Mouse (Mus musculus) heart, embryonic 13.5 days (tissue): Measurements from ENCODE around the gene Epha6. TPM values are rescaled to one million over a fixed set of nuclear protein-coding genes. Genes with fewer than 3 reads are reported as not detected.

Source experiments
- ATAC-seq: fragments of 200-750 bp; cut with Nextera tagmentation; 2 replicates; pipeline ENCODE4 v1.8.0; 2017; ENCODE audit warnings: moderate TSS enrichment; ENCODE audit not compliant: insufficient number of reproducible peaks, low FRiP score, low TSS enrichment; ENCODE audit errors: extremely low read depth
- H3K27ac ChIP-seq: fragments of 300-500 bp; sonication (generic); replicated peaks from 2 replicates; pipeline ENCODE4 v1.5.1; 2015; ENCODE audit warnings: moderate library complexity, mild to moderate bottlenecking, inconsistent platforms
- H3K27me3 ChIP-seq: fragments of 300-500 bp; sonication (generic); replicated peaks from 2 replicates; pipeline ENCODE4 v1.6.1; 2015; ENCODE audit warnings: mild to moderate bottlenecking, inconsistent platforms
- H3K36me3 ChIP-seq: fragments of 300-500 bp; sonication (generic); 2 replicates; pipeline ENCODE4 v1.6.1; 2015; ENCODE audit warnings: mild to moderate bottlenecking, inconsistent platforms
- H3K4me1 ChIP-seq: fragments of 300-500 bp; sonication (generic); 2 replicates; pipeline ENCODE4 v1.6.1; 2015; ENCODE audit warnings: inconsistent platforms
- H3K4me2 ChIP-seq: fragments of 300-500 bp; sonication (generic); 2 replicates; pipeline ENCODE4 v1.6.1; 2015; ENCODE audit warnings: inconsistent platforms, mild to moderate bottlenecking, moderate library complexity
- H3K4me3 ChIP-seq: fragments of 300-500 bp; sonication (generic); 2 replicates; pipeline ENCODE4 v1.5.1; 2015; ENCODE audit warnings: moderate library complexity, mild to moderate bottlenecking, inconsistent platforms
- H3K9ac ChIP-seq: fragments of 300-500 bp; sonication (generic); 2 replicates; pipeline ENCODE4 v1.6.1; 2015; ENCODE audit warnings: inconsistent platforms, mild to moderate bottlenecking, moderate library complexity
- H3K9me3 ChIP-seq: fragments of 300-500 bp; sonication (generic); 2 replicates; pipeline ENCODE4 v1.6.1; 2016; ENCODE audit warnings: inconsistent platforms
- WGBS: fragments of 180-500 bp; shearing (Covaris S2); methylation state at CpG from one replicate; pipeline ENCODE4 v1.1.7; 2015; ENCODE audit warnings: mixed read lengths; 5-methylcytosine and 5-hydroxymethylcytosine counted together
- polyA plus RNA-seq: library from polyadenylated mRNA; unstranded; fragments of >200 nt; fragmentation: Nextera tagmentation; extraction: Ambion mirVana; gene quantifications from 2 replicates; pipeline ENCODE4 v1.2.1, GENCODE M21; 2015

Gene Epha6
- polyA plus RNA-seq, 1 experiment from 2014 or later = not detected

DNA sequence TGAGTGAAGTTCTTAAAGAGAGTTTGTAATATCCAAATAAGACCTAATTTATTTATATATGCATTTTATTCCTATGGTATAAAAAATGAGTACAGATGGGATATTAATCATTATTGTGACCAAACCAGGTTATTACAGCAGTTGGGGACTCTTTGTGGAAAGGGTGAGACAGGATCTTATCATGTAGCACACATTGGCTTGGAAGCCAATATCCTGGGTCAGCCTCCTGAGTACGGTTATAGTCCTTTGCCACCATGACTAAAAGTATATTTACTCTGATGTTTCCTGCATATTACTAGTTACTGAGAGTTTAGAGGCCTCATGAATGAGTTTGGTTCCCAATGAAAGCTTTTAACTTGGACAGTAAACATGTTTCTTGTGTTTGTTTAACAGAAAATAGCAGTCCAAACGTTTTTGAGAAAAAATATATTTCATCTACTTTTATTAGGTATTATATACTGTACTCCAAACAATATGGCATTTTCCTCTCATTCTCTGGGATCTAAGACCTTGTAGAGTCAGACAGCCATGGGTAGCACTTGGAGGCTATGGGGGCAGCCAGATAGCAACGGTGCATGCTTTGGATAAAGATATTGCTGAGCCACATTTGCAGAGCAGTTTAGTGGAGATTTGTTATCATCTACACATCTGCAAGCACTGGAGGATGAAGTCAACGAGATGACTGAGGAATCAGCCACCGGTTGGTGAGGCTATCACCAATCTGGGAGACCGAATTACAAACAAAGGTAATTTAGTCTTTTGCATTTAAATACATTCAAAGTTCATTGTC lies 340.4 kb downstream of the Epha6 start:
- Histone ChIP-seq H3K36me3 (no peaks in the 10 kb centered on the region), H3K4me1 (no peaks in the 10 kb centered on the region), H3K4me2 (no peak overlapping the region), H3K27ac (no peak overlapping the region), H3K9me3 (no peaks in the 10 kb centered on the region), H3K4me3 (no peak overlapping the region), H3K27me3 (no peaks in the 10 kb centered on the region), H3K9ac (no peak overlapping the region)
- no peak for ATAC-seq
- WGBS = 53% methylated on average over 6 of the region's 6 CpGs

DNA sequence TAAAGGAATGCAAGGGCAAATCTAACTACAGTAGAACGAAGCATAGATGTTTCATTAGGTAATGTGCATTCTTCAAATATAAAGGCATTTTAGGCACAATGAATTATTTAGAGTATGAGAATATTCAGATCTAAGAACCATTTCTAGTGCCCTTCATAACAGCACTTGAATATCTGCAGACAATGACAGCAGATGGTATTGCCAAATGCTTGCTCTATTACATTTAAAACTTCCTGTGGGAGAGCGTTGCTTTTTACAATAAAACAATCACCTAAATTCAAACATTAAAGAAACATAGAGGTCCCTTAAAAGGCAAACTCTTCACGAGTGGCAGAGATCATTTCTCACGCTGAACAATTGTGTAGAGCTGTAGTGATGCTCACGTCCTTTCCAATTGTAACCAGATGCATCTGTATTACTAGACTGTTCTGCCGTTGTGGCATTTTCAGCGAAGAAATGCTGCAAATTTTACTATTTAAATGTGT lies 347.1 kb downstream of the Epha6 start:
- Histone ChIP-seq H3K27me3 (no peaks in the 10 kb centered on the region), H3K9me3 (no peaks in the 10 kb centered on the region), H3K36me3 (no peaks in the 10 kb centered on the region), H3K4me3 (no peak overlapping the region), H3K9ac (no peak overlapping the region), H3K27ac (no peak overlapping the region), H3K4me2 (no peak overlapping the region), H3K4me1 (no peaks in the 10 kb centered on the region)
- ATAC-seq = no peak
- WGBS = 73% methylated on average over 7 of the region's 7 CpGs

GRCm38 (mm10) chr16:60257623-60258022 lies 347.7 kb downstream of the Epha6 start:
- Histone ChIP-seq H3K9ac (no peak overlapping the region), H3K9me3 (no peaks in the 10 kb centered on the region), H3K27ac (no peak overlapping the region), H3K4me2 (no peak overlapping the region), H3K36me3 (no peaks in the 10 kb centered on the region), H3K4me3 (no peak overlapping the region), H3K4me1 (no peaks in the 10 kb centered on the region), H3K27me3 (no peaks in the 10 kb centered on the region)
- ATAC-seq = no peak
- 67% methylated on average over 2 of the region's 2 CpGs for WGBS

GRCm38 (mm10) chr16:60257044-60257443 lies 348.3 kb downstream of the Epha6 start:
- Histone ChIP-seq H3K27me3 (no peaks in the 10 kb centered on the region), H3K9me3 (no peaks in the 10 kb centered on the region), H3K36me3 (no peaks in the 10 kb centered on the region), H3K4me1 (no peaks in the 10 kb centered on the region), H3K27ac (no peak overlapping the region), H3K9ac (no peak overlapping the region), H3K4me3 (no peak overlapping the region), H3K4me2 (no peak overlapping the region)
- WGBS = 62% methylated on average over 4 of the region's 4 CpGs
- no peak for ATAC-seq

- no peak for ATAC-seq
- H3K9me3 ChIP-seq = no peaks in the 10 kb centered on the region
- H3K9ac ChIP-seq = no peak overlapping the region
- H3K4me2 ChIP-seq = no peak overlapping the region
- H3K36me3 ChIP-seq = no peaks in the 10 kb centered on the region
- no peaks in the 10 kb centered on the region for H3K27me3 ChIP-seq
- WGBS = 69% methylated on average over 2 of the region's 2 CpGs
- no peak overlapping the region for H3K27ac ChIP-seq
- no peaks in the 10 kb centered on the region for H3K4me1 ChIP-seq
- no peak overlapping the region for H3K4me3 ChIP-seq
These were observed 365.8 kb downstream of the Epha6 start for GRCm38 (mm10) chr16:60239356-60240190.

DNA sequence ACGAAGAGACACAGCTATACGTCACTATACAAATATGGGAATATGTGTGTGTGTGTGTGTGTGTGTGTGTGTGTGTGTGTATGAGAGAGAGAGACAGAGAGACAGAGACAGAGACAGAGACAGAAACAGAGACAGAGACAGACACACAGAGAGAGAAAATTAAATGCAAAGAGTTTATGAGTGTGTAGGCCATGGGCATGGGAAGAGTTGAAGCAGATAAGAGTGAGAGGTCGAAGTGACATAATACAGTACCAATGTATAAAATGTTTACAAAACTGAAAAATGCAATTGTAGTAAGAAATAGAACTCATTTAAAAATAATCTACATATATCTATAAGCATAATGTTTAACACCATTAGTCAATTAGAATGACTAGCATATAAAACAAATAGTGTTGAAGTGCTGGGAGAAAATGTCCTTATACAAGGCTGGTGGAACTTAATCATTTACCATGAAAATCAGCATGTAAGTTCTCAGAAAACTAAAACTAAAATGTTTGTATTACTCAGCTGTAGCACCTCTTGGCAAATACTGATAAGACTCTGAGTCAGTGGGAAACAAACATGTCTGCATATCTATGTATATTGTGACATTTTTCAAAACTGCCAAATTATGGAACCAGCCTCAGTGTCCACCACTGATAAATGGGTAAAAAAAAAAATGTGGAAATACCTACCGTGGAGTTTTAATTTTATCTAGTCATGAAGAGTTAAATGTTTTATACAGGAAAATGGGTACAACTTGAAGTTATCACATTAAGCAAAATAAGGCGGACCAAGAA lies 371.2 kb downstream of the Epha6 start:
- Histone ChIP-seq H3K9me3 (no peaks in the 10 kb centered on the region), H3K4me2 (no peak overlapping the region), H3K9ac (no peak overlapping the region), H3K4me1 (no peaks in the 10 kb centered on the region), H3K27ac (no peak overlapping the region), H3K36me3 (no peaks in the 10 kb centered on the region), H3K4me3 (no peak overlapping the region), H3K27me3 (no peaks in the 10 kb centered on the region)
- 76% methylated on average over 5 of the region's 5 CpGs for WGBS
- ATAC-seq = no peak

DNA sequence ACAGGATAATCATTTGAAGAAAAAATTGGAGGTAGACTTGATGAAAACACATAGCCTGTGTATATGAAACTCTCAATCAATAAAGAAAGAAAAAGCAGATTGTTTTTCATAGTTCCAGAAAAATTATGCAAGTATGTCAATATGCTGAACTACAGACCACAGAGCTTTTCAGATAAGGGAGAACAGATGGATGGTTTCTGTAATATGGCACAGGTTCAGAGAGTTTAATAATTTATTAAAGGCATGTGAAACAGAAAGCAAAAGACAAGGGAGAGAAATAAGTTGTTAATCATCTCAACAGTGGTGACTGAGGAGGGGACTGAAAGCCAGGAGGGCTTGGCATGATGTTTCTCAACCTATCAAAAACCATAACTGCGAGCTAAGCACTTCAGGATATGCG lies 372.3 kb downstream of the Epha6 start:
- Histone ChIP-seq H3K4me2 (no peak overlapping the region), H3K27me3 (no peaks in the 10 kb centered on the region), H3K9ac (no peak overlapping the region), H3K4me1 (no peaks in the 10 kb centered on the region), H3K4me3 (no peak overlapping the region), H3K9me3 (no peaks in the 10 kb centered on the region), H3K27ac (no peak overlapping the region), H3K36me3 (no peaks in the 10 kb centered on the region)
- no peak for ATAC-seq
- WGBS = 79% methylated on average over 2 of the region's 2 CpGs

DNA sequence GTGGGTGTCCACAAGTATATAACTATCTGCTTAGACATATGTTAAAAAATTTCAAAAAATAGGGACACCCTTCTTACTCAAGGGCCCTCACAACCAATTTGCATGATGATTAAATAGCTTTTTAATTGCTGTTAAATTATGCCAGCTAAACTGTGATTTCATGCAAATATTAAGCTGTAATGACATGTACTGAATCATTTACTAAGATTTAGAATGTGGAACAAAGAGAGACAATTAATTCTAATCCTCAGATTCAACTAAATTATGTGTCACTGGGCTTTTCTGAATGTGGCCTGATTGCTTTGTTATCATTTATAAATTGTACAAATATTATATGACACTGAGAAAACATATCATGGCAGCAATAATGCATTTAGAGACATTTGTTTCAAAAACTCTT lies 396.2 kb downstream of the Epha6 start:
- ATAC-seq = no peak
- Histone ChIP-seq H3K4me2 (no peak overlapping the region), H3K27me3 (no peaks in the 10 kb centered on the region), H3K4me3 (no peak overlapping the region), H3K9ac (no peak overlapping the region), H3K36me3 (no peaks in the 10 kb centered on the region), H3K4me1 (no peaks in the 10 kb centered on the region), H3K9me3 (no peaks in the 10 kb centered on the region), H3K27ac (no peak overlapping the region)

GRCm38 (mm10) chr16:60175580-60175979 lies 429.8 kb downstream of the Epha6 start:
- no peak overlapping the region for H3K4me2 ChIP-seq
- H3K36me3 ChIP-seq = no peaks in the 10 kb centered on the region
- no peak overlapping the region for H3K27ac ChIP-seq
- H3K4me3 ChIP-seq = no peak overlapping the region
- 48% methylated on average over 3 of the region's 3 CpGs for WGBS
- no peak overlapping the region for H3K9ac ChIP-seq
- H3K9me3 ChIP-seq = no peaks in the 10 kb centered on the region
- no peaks in the 10 kb centered on the region for H3K4me1 ChIP-seq
- H3K27me3 ChIP-seq = no peaks in the 10 kb centered on the region
- ATAC-seq = no peak

- 63% methylated on average over 2 of the region's 2 CpGs for WGBS
These were observed 452.9 kb downstream of the Epha6 start for GRCm38 (mm10) chr16:60152439-60152838.

GRCm38 (mm10) chr16:60144370-60144769 lies 461.0 kb downstream of the Epha6 start:
- H3K27me3 ChIP-seq = no peaks in the 10 kb centered on the region
- H3K4me2 ChIP-seq = no peak overlapping the region
- no peak overlapping the region for H3K4me3 ChIP-seq
- H3K9ac ChIP-seq = no peak overlapping the region
- ATAC-seq = no peak
- 55% methylated on average over 3 of the region's 3 CpGs for WGBS
- H3K4me1 ChIP-seq = no peaks in the 10 kb centered on the region
- no peaks in the 10 kb centered on the region for H3K36me3 ChIP-seq
- H3K27ac ChIP-seq = no peak overlapping the region
- H3K9me3 ChIP-seq = no peaks in the 10 kb centered on the region

More at GRCm38 (mm10) chr16:60152439-60152838, 452.9 kb downstream of the Epha6 start:
- H3K9ac ChIP-seq = no peak overlapping the region
- no peak for ATAC-seq
- no peak overlapping the region for H3K4me2 ChIP-seq
- no peak overlapping the region for H3K4me3 ChIP-seq
- H3K9me3 ChIP-seq = no peaks in the 10 kb centered on the region
- H3K36me3 ChIP-seq = no peaks in the 10 kb centered on the region
- no peaks in the 10 kb centered on the region for H3K4me1 ChIP-seq
- no peak overlapping the region for H3K27ac ChIP-seq
- no peaks in the 10 kb centered on the region for H3K27me3 ChIP-seq
